Mouse (Mus musculus): ENCODE measurements around the gene Olfr924. TPM values are rescaled to one million over a fixed set of nuclear protein-coding genes. Genes with fewer than 3 reads are reported as not detected.

The Olfr924 gene
- not detected for total RNA-seq (2023)

GRCm38 (mm10) chr9:38844149-38844548 lies at the start of gene Olfr924:
Gene Olfr924 (plus strand): TSS chr9:38844449.

DNA sequence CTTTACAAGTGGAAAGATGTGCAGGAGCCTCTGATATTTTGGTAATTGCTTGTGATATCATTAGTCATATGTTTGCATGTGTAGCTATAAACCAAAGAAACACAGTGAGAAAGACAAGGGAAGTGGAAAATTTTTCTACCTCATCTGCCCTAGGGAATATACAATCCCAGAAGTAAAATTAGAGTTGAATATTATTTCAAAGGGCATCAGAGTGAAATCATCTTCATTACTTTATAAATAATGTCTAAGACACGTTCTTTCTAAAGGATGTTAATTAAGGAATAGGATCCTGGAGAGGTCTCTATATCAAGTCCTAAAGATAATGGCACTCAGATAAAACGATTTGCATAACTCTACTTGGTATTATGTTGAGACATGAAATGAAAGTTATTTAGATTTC lies 29.9 kb upstream of the Olfr924 start, which contains the start of gene Olfr922:
TSS of gene Olfr922 (plus strand) at position 301 of the 400 bp plus-strand sequence.

DNA sequence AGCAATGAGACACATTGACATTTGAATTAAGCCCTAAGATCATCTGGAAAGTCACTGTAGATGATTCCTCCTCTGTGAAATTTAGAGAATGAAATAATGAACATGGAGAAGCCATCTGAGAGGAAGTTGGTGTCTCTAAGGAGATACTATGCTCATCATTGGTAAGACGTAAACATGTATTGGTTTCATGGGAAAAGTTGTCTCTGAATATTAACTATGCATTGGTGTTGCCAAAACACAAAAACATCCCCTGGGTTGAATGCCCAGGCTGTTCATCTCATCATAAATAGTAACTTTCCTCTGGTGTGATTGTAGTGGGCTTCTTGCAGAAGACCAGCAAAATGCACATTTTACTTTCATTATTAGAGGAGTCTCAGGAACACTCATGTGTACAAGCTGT lies 18.0 kb upstream of the Olfr924 start, which contains the start of gene Olfr923:
TSS of gene Olfr923 (plus strand) at position 301 of the 400 bp plus-strand sequence.

DNA sequence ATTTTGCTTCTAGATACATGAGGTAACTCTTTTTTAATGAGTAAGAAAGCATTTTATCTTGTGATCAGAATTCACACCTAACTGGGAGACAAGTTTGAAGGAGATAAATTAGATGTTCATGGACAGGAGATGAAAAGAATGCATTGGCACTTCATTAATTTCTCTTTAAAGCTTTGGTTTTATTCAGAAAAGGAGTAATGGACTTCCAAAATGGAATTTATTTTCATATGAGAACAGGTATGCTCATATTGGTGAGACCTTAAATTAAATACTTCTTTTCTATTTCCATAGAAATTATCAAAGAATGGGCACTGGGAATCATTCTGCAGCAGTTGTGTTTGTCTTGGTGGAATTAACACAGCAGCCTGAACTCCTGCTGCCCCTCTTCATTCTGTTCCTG lies 10.5 kb downstream of the Olfr924 start, which contains the start of gene Olfr26:
TSS of gene Olfr26 (plus strand) at position 301 of the 400 bp plus-strand sequence.

GRCm38 (mm10) chr9:38876826-38877225 lies 32.6 kb downstream of the Olfr924 start, which contains the start of gene Olfr926:
Gene Olfr926 (plus strand): TSS chr9:38877126.

Other genes with a start within 250 kb of the Olfr924 start
- not detected for gene Olfr914, start 239.3 kb upstream of the Olfr924 start, total RNA-seq (2023)
- gene Olfr916, start 184.6 kb upstream of the Olfr924 start, total RNA-seq (2023), result not detected
- not detected for gene Olfr917, start 178.6 kb upstream of the Olfr924 start, total RNA-seq (2023)
- gene Olfr918, start 169.8 kb upstream of the Olfr924 start, total RNA-seq (2023), result not detected
- gene Olfr919, start 140.8 kb upstream of the Olfr924 start, total RNA-seq (2023), result not detected
- gene Vwa5a, start 126.2 kb upstream of the Olfr924 start, total RNA-seq (2023), result 1 to 10 TPM; 6.2 to 9.1 TPM
- gene Olfr920, start 92.2 kb upstream of the Olfr924 start, total RNA-seq (2023), result not detected
- not detected for gene Olfr921, start 71.4 kb upstream of the Olfr924 start, total RNA-seq (2023)
- gene Olfr922, start 29.8 kb upstream of the Olfr924 start, total RNA-seq (2023), result not detected
- gene Olfr923, start 17.9 kb upstream of the Olfr924 start, total RNA-seq (2023), result not detected
- gene Olfr26, start 10.6 kb downstream of the Olfr924 start, total RNA-seq (2023), result not detected
- not detected for gene Olfr926, start 32.7 kb downstream of the Olfr924 start, total RNA-seq (2023)
- not detected for gene Olfr930, start 85.4 kb downstream of the Olfr924 start, total RNA-seq (2023)
- not detected for gene Olfr933, start 127.9 kb downstream of the Olfr924 start, total RNA-seq (2023)
- not detected for gene Olfr934, start 143.9 kb downstream of the Olfr924 start, total RNA-seq (2023)
- gene Olfr935, start 155.2 kb downstream of the Olfr924 start, total RNA-seq (2023), result not detected
- not detected for gene Olfr146, start 178.9 kb downstream of the Olfr924 start, total RNA-seq (2023)
- gene Olfr937, start 220.5 kb downstream of the Olfr924 start, total RNA-seq (2023), result not detected
- not detected for gene Olfr938, start 234.4 kb downstream of the Olfr924 start, total RNA-seq (2023)

Data from B cell, adult 67 days (primary cell).